Mouse (Mus musculus) spleen, postnatal 10 days (tissue): Measurements from ENCODE around the gene Polr1d.

ENCODE experiments used
- DNase-seq, 2 experiments: peaks; one replicate each; pipeline ENCODE4 v3.0.0; 2021 to 2022; ENCODE audit warnings: low spot score in 2 of 2

Polr1d gene

DNA sequence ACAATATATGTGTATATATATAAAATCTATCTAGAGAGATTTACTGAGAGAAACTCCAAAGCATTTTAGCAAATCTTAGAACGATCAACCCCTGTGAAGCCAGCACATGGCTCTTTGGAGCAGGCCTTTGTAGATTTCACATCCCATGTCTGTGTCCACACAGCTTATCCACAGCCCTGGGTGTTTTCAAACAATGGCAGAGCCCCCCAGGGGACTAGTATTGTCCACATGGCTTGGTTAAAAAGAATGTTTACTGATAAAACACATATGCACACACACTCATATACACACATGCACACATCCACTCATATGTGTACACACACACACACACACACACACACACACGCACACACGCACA lies 58.2 kb downstream of the Polr1d start:
- no peak for DNase-seq

DNA sequence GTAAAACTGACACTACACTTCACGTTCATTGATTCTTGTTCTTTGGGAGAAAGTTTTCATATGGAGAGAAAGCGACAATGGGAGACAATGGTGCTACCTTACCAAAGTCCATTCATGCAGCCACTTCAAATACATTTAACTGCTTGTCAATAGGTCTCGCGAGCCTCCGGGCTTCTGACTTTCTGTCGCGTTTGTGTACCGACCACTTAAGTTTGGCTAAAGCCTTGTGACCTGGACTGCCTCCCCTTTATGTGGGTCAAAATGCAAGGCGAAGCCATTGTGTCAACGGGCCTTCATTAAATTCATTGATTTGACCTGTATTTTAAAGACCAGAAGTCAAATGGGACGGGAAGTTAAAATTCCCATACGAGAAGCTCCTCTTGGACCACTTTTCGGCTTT lies 59.1 kb downstream of the Polr1d start:
- DNase-seq = no peak

DNA sequence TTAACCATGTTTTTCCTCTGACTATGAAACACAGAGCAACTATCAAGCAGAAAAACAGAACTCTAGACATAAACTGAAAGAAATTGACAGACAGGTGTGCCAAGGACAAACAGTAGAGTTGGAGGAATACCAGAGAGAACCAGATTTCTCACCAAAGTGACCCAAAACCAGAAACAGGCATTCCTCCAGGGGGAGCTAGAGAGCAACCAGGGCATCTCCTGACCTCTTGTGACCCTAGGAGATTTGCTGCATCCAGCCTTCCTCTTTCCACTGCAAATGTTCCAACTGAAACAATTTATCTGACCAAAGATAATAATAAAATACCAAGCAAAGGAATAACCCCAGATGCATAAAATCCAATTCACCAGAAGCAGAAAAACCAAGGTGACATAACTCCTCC lies 70.5 kb downstream of the Polr1d start:
- peak in 1 of 2 experiments; percentile 32 for DNase-seq

DNA sequence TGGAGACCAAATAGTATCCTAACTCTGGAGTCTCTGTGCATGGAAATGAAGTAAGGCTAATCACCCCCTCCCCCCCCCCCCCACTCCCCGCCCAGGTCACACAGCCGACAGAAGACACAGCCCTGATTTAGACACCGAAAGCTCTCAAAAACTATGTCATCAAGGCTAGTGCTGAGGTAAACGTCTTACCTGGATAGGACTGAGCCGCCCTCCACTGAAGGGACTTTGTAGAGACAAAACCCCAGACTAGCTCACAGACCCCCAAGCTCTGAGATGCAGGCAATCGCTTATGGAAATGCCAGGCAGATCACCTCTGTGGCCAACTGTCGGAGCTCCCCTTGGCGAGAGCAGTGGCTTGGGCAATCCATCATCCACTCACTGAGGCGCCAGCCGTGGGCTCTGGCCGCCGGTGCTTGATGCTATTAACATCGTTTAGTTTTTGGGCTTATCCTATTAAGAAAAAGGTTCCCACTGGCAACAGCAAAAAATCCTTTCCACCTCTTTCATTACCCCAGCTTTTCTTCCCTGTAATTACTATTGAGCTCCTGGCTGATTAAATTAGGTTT lies 78.0 kb downstream of the Polr1d start:
- DNase-seq = no peak

DNA sequence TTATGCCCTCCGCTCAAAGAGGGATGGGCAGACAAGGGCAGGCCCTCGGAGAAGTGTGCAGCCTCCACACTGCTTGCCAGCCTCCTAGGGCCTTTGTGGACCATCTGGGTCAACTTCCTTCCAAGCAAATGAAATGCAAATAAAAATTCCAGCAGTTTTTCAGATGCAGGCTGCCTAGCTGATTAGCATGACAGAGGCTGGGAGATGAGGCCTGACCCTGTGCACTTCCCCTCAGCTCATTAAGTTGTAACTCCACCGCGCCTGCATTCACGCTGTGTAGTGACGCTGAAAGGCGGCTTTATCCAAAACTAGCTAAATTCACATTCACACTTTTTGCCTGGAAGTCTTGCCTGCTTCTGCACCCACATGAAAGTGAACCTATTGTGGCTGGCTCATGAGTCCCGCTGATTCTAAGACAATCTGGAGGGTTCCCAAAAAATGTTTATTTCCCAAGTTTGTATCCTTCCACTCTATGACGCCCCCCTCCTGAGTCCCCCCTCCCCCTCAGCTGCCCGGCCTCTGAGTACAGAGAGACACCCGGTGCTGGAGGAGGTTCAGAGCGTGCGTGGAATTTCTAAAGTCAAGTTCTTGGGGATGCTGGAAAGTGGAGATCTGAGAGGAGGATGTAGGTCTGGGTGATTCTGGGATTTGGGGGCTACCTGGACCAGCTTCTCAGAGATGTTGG lies 78.7 kb downstream of the Polr1d start:
- DNase-seq = no peak

DNA sequence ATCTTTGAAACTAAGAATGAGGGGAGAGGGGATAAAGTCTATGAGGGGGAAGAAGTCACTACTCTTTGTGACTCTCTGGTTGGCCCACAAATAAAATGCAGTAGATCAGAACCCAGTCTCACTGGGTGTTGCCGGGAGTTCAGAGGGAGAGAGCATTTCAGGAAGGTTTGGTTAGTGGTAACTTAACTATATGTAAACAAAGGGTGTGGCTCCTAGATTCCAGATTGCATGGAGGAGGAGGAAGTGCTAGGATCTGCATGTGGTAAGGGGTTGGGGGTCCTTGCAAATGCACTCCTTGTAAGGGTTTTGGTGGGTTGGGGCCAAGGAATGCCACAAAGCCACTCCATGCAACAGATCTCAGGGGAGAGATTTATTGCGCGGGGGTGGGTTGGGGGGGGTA lies 79.5 kb downstream of the Polr1d start:
- no peak for DNase-seq

DNA sequence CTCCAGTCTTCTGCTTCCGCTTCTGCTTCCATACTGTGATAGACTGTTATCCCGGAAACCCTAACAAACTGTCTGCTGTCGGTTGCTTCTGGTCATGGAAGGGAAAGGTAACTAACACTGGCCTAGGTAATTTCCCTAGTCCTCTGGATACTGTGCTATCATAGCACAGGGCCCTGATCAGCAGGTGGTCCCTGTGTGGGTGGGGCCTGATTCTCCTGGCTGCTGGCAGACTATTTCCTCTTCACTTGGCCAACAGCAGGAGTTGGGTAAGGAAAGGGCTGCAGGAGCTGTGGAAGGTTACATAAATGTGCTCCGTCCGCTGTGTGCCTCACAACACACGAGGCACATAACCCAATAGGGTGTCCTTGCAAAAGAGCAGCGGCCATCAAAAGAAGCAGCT lies 80.6 kb downstream of the Polr1d start:
- DNase-seq = no peak

DNA sequence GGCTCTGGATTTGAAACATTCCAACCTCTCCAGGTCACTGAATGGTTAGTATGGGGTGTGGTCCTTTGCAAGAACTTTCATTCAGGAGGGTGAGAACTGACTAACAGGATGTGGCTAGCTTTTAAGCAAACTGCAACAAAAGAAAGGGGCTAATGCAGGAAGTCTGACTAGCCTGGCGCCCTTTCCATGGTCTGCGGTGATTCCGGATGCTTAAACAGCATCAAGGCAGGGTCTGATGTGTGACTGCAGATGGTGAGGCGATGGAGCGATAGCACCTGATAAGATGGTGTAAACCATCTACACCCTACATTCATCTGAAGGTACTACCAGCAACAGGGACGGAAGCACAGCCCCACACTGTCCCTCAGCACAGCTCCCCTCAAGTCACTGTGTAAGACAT lies 82.5 kb downstream of the Polr1d start:
- DNase-seq = no peak

DNA sequence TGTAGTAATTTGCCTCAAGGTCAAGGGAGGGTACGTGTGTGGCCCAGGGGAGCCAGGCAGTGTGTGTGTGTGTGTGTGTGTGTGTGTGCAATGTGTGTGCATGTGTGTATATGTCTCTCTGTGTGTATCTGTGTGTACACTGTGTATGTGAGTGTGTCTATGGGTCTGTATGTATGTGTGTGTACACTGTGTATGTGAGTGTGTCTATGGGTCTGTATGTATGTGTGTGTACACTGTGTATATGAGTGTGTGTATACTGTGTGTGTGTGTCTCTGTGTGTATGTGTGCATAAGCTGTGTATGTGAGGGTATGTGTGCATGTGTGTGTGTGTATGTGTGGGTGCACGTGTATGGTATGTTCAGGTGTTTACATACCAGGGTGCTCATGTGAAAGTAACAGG lies 82.9 kb downstream of the Polr1d start:
- no peak for DNase-seq
